Mouse (Mus musculus): ENCODE measurements at regions not wholly inside any gene's neighbourhood (a gene's known extent, or its start where the extent isn't known, plus 50 kb on each side); places are given as distances from the start of the nearest gene placed in this dataset.
"Not testable (repeated sequence)": the region's sequence is repeated elsewhere in the genome, so short reads cannot be mapped to it uniquely, and the experiment has no call there.

- intact Hi-C loops (cut with DNase I) = no loop called here
- DNase-seq (ENCODE audit: low spot score in 2 of 2) = no peak
These were observed 2615.7 kb downstream of the Poteg start for GRCm38 (mm10) chr8:30063148-30063547.

- intact Hi-C loops (cut with DNase I) = no loop called here
- no peak for DNase-seq (ENCODE audit: low spot score in 2 of 2)
These were observed 2630.3 kb downstream of the Poteg start for GRCm38 (mm10) chr8:30077726-30078125.

- no peak for DNase-seq (ENCODE audit: low spot score in 2 of 2)
- intact Hi-C loops (cut with DNase I) = no loop called here
These were observed 2680.3 kb downstream of the Poteg start for GRCm38 (mm10) chr8:30127766-30128165.

GRCm38 (mm10) chr8:30134999-30135398, 2687.5 kb downstream of the Poteg start:
- no peak for DNase-seq (ENCODE audit: low spot score in 2 of 2)
- intact Hi-C loops (cut with DNase I) = no loop called here

DNA sequence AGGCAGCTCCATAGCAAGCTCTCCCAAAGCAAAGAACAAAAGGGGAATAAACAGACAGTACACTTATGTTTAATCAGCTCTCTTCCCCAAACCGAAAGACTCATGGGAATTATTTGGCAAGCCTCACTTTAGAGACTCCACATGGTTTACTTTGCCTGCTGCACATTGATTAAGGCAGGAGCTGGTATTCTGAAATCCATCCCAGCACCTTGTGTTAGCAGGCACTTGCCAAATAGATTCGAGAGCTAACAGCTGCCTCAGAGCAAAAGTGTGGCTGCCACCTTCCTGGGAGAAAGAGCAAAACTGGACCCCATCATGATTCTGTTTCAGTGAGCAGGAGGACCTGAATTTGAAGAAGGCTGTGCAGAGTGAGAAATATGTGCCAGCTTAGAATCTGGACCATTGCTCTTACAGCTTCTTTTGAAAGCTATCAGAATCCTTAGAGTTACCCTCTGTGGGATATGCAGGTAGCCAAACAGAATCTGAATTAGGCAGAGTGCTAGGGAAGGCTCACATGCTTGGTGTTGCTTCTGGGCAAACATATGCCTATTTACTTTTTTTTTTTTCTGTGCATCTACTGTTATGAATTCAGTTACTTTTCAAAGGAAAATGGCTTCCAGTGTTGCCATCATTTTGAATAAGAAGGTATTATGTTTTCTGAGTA, 2703.8 kb downstream of the Poteg start:
- peak in 1 of 2 experiments; percentile 28 for DNase-seq (ENCODE audit: low spot score in 2 of 2)
- intact Hi-C loops (cut with DNase I) = no loop called here

- no peak for DNase-seq (ENCODE audit: low spot score in 2 of 2)
- intact Hi-C loops (cut with DNase I) = no loop called here
These were observed 2705.5 kb downstream of the Poteg start for GRCm38 (mm10) chr8:30152921-30153320.

DNA sequence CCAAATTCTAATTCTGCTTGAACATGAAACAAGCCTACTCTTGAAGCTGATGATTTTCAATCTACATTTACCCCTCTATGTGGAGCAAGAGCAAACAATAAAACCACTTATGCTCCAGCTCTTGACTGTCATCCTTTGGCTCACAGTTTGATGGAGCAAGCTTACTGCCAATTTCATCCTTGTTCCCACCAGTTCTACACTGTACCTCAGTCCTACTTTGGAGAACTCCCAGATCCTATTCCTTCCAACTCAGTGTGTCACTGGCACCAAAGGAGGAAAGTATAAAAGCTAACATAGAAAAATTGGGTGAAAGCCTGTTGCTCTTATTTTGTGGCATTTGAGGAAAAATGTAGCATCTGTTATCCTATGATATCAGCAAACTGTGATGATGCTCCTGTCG, 2724.4 kb downstream of the Poteg start:
- intact Hi-C loops (cut with DNase I) = no loop called here
- peak in 1 of 2 experiments; percentile 64 for DNase-seq (ENCODE audit: low spot score in 2 of 2)

- DNase-seq (ENCODE audit: low spot score in 2 of 2); intact Hi-C loops (cut with DNase I): not testable (repeated sequence)
These were observed 2755.3 kb downstream of the Poteg start for GRCm38 (mm10) chr8:30202746-30203145.

- DNase-seq (ENCODE audit: low spot score in 2 of 2) = peak in 1 of 2 experiments; percentile 24
- intact Hi-C loops (cut with DNase I) = no loop called here
These were observed 2779.9 kb downstream of the Poteg start for GRCm38 (mm10) chr8:30227354-30227753.

GRCm38 (mm10) chr8:30233266-30233665, 2785.8 kb downstream of the Poteg start:
- no peak for DNase-seq (ENCODE audit: low spot score in 2 of 2)
- intact Hi-C loops (cut with DNase I) = no loop called here

- no peak for DNase-seq (ENCODE audit: low spot score in 2 of 2)
- intact Hi-C loops (cut with DNase I) = no loop called here
These were observed 2804.3 kb downstream of the Poteg start for GRCm38 (mm10) chr8:30251797-30252196.

DNA sequence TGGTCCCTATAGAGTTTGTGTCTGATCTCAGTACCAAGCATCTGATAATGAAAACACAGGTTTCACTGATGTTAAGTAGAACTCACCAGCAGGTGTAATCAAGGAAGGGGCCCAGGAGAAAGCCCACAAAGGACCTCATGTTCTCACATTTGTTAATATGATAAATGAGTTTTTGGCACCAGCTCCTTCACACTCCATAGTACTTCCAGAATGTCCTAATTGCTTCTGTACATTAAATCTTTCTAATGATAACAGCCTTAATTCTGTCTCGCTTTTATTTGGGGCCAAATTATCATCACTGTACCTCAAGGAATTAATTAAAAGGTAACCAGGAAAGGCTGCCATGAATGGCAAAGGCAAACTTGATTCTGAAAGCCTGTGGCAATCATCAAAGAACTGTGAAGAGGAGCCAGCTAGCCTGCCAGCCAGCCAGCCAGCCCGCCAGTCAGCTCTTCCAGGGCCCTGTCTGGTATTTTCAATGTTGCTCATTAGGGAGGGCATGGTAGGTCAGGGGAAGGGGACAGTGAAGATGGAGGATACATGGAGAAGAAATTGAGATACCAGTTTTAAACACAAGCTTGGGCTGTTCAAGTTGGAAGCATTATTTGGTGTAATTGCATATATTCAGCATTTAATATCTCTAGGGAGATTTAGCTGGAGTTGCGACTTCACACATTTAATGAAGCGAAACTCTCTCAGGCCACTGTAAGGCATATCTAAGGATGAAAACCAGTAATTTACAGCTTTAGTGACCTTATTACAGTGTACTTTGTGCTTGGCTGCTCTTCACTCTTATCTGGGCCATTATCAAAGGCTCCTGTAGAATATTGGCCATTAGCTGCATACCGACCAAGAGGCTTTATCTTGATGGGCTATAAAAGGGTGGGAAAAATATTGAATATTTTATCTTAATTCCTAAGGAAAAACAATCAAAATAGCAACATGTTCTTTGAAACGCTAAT, 2822.8 kb downstream of the Poteg start:
- DNase-seq (ENCODE audit: low spot score in 2 of 2) = no peak
- intact Hi-C loops (cut with DNase I) = no loop called here

DNA sequence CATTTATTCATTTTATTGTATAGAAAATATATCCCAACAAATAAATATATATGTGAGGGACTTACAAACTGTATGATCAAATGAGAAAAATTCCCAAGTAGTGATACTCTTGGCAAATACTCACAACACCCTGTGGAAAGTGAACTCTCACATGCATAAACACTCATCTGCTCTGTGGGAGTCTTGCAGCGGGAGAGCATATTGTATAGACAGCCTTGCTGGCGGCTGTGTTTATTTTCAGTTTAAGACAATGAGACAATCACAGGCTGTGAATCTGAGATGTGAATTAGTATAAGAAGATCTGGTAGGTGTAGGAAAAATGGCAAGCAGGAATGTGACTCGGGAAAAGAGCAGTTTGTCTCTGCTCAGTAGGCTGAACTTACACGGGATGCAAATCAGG, 2841.7 kb downstream of the Poteg start:
- intact Hi-C loops (cut with DNase I) = no loop called here
- DNase-seq (ENCODE audit: low spot score in 2 of 2) = peak; percentile 39 to 60

DNA sequence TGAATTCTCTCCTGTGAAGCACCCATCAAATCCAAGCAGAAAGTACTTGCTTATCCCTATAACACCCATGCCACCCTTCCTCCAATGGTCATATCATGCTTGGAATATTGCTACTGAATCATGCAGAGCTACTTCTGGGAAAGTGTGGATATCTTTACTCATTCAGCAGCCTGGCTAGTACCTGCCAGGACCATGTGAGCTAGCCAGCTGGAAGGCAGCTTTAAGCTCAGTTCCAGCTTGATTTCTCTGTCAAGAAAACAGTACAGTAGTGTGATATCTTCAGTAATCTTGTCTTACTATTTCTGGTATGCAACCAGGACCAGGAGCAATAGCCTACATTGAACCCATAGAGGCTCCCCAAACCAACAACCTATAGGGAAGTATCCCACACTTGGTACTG, 2883.7 kb downstream of the Poteg start:
- intact Hi-C loops (cut with DNase I) = no loop called here
- DNase-seq (ENCODE audit: low spot score in 2 of 2) = no peak

DNA sequence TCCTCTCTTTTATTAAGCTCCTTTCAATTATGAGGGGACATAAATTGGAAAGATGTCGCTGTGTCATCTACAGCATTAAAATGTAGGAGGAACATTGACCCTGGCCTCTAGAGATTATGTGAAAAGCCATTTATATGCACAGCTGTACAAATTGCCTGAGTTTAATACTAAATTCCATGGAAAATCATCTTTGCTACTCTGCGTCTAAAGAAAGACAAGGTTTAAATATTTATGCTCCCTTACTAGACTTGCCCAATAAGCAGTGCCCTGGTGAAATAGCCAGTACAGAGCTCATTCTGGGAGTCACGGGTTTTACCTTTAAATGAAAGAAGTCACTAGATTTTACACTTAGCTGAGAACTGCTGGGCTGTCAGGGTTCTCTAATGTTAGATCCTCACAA, 2885.9 kb downstream of the Poteg start:
- no peak for DNase-seq (ENCODE audit: low spot score in 2 of 2)
- intact Hi-C loops (cut with DNase I) = no loop called here

GRCm38 (mm10) chr8:30359464-30359863, 2912.0 kb downstream of the Poteg start:
- intact Hi-C loops (cut with DNase I) = no loop called here
- no peak for DNase-seq (ENCODE audit: low spot score in 2 of 2)

DNA sequence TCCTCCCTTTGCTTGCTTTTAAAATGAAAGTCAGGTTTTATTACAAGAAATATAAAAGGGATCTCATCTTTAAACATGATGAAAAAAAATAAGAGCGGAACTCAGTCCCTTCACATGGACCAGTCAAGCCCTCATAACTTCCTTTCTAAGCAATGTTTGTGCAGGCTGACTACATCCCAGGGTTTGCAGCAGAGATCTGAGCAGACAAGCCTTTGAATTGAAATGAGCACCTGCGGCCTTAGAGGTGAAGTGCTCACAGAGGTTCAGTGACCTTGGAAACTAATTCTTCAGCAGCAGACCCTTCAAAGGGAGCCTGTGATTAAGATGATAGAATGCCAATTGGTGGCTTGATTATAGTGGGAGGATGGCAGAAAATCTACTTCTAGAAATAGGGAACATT, 2918.3 kb downstream of the Poteg start:
- intact Hi-C loops (cut with DNase I) = no loop called here
- no peak for DNase-seq (ENCODE audit: low spot score in 2 of 2)

DNA sequence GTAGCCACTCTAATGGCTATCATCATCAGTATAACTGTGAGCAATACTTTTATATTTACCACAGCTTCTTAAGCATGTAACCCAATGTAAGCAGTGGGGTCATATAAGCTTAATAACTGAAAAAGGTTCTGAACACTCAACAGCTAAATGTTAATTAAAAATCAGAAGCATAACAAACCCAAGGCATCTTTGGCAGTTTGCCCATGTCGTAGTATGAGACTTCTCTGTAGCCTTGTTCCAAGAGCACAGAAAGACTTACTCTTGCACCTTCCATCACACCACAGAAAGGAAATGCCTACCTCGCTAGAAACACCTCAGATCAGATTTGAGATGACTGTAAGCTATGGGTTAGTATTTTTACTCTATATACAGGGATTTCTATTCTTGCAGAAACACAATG, 2944.5 kb downstream of the Poteg start:
- DNase-seq (ENCODE audit: low spot score in 2 of 2) = no peak
- intact Hi-C loops (cut with DNase I) = no loop called here

DNA sequence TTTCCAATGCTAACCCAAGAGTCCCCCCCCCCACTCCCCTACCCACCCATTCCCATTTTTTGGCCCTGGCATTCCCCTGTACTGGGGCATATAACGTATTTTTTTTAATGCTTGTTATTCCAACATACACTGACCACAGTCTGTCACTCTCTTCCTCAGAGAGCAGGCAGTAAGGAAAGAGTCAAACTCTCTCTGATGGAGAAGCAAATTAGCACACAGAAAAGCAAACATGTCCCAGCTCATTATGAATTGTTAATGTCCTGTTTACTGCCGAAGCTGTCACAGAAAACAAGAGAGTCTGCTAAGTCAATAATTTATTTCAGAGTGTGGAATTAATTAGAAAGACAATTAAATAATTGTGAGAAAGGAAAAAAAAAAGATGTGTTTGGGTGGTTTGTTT, 2989.1 kb upstream of the 5930422O12Rik start:
- DNase-seq (ENCODE audit: low spot score in 2 of 2) = no peak
- intact Hi-C loops (cut with DNase I) = no loop called here

- DNase-seq (ENCODE audit: low spot score in 2 of 2) = no peak
- intact Hi-C loops (cut with DNase I) = no loop called here
These were observed 2986.7 kb upstream of the 5930422O12Rik start for GRCm38 (mm10) chr8:30441821-30442220.

GRCm38 (mm10) chr8:30443874-30444273, 2984.6 kb upstream of the 5930422O12Rik start:
- intact Hi-C loops (cut with DNase I) = no loop called here
- no peak for DNase-seq (ENCODE audit: low spot score in 2 of 2)
